Mouse (Mus musculus): Measurements from ENCODE around the gene Kcnh1. TPM values are rescaled to one million over a fixed set of nuclear protein-coding genes. Genes with fewer than 3 reads are reported as not detected.

The Kcnh1 gene
- not detected for total RNA-seq (2023)

DNA sequence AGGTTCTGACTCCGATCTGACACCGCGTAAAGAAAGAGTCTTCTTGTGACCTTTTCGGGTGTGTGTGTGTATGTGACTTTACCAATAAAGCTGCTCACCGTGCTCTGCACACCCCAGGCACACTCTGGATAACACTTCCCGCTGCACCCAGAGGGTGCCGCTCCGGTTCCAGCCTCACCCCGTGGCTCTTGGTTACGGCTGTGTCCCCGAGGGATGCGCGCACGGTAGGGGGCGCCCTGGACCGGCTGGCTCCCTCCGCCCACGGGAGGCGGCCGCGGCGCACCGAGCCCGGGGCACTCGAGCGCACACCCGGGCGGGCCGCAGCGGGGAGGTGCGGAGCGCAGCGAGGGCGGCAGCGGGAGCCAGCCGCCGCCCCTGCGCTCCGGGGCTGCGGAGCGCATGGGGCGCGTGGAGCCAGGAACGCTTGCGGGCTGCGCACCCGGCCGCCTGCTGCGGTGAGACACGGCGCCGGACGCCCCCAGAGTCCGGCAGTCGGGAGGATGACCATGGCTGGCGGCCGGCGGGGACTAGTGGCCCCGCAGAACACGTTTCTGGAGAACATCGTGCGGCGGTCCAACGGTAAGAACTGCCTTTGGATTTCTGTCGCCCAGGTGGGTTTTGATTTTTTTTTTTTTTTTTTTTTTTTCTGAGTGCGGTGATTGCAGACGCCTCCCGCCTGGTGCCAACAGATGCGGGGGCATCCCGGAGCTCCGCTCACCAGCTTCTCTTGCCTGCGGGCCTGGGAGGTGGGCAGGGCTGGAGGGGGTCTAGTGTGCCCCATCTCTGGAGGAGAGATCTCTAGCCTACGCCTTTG lies at the start of gene Kcnh1:
Gene Kcnh1, plus strand, starts transcription at position 267 of the 814 bp plus-strand sequence.

Other genes starting within 250 kb of the Kcnh1 start
- 0.32 TPM for gene Rd3, start 213.4 kb upstream of the Kcnh1 start, total RNA-seq (2023)
- gene Traf5, start 98.2 kb upstream of the Kcnh1 start, total RNA-seq (2023): 90.3 TPM
- gene Rcor3, start 52.7 kb upstream of the Kcnh1 start, total RNA-seq (2023): 16.4 TPM